Mouse (Mus musculus) olfactory bulb, adult 2 months (tissue): ENCODE results near the gene Lasp1.

Source experiments
- CTCF ChIP-seq: fragments of 200-500 bp; IDR thresholded peaks from 2 replicates; pipeline ENCODE4 v1.5.1; 2012; ENCODE audit warnings: low read depth, mild to moderate bottlenecking, low read length, moderate library complexity; ENCODE audit not compliant: insufficient read depth
- POLR2A ChIP-seq: fragments of 200-500 bp; IDR thresholded peaks from 2 replicates; pipeline ENCODE4 v1.6.1; 2012; ENCODE audit warnings: mild to moderate bottlenecking, low read depth, low read length, moderate library complexity; ENCODE audit not compliant: insufficient read depth

DNA sequence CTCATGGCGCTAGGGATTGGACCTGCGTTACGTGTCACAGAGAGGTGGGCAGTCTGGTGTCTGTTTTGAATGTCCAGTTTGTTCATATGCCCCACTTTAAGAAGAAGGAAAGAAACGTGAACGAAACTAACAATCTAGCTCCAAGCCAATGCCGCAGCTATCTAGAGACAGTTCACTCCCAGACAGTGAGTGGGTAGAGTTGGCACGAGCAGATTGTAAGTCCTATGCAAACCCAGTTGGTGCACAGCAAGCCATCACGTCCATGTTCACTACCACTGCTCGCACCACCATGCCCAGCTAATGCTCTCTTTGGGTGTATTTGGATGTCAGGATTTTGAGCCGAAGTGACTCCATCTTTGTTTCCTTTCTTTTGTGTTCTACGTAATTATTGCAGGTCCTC, 25.4 kb downstream of the Lasp1 start:
- no peak for TF ChIP-seq CTCF
- TF ChIP-seq POLR2A: no peak
